Mouse (Mus musculus) cortical plate, adult 2 months (tissue): ENCODE measurements at regions not wholly inside any gene's neighbourhood (a gene's known extent, or its start where the extent isn't known, plus 50 kb on each side); places are given as distances from the start of the nearest gene placed in this dataset.

ENCODE experiments used
- CTCF ChIP-seq: fragments of 200-500 bp; IDR thresholded peaks from 2 replicates; pipeline ENCODE4 v1.5.1; 2011; ENCODE audit warnings: mild to moderate bottlenecking, control low read depth, low read length; ENCODE audit not compliant: insufficient read depth; ENCODE audit errors: extremely low read depth
- POLR2A ChIP-seq: fragments of 200-500 bp; IDR thresholded peaks from 2 replicates; pipeline ENCODE4 v1.6.1; 2011; ENCODE audit warnings: mild to moderate bottlenecking, low read length, control low read depth; ENCODE audit not compliant: insufficient read depth; ENCODE audit errors: extremely low read depth

- no peak for TF ChIP-seq POLR2A
- TF ChIP-seq CTCF: no peak
Measured at GRCm38 (mm10) chrX:99690971-99691370, 129.8 kb upstream of the Tmem28 start.
